Mouse (Mus musculus): ENCODE results near the gene Arhgap27.

DNA sequence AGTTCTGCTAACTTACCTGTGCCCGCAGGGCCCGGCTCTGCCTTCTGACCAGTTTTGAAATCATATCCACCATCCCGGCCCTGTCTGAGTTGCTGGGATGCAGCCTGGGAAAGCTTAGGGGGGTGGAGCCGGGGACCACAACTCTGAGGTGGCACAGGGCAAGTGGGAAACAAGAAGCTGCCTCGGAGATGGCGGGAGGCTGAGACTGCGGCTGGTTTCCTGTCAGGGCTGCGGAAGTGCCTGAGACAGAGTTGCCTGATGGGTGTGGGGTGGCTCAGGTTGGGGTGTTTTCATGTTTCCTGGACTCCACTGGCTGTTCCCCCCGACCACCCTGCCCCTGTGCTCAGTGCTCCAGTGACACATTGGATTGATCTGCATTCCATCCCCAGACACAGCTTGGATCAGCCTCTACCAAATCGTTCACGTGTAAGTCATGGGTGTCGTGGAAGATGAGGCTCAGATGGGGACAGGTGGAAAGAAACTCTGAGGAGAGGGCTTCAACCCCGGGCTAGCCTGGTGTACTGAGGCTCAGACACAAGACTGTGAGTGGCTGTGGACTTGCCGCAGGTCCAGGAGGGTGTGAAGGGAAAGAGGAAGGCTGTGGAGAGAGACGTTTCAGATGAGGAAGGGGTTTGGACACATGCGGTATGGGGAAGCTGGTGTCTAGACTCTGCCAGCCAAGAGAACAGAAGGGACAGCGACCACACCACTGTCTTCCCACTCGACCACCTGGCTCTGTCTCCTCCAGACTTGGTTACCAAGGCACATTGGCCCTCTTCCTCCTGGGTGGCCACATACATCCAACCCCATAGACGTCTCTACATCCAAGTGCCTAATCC lies 18.8 kb downstream of the Arhgap27 start:
- TF ChIP-seq CTCF (IDR thresholded peaks at IDR 0.05; ENCODE audit: extremely low read depth, insufficient read length, insufficient replicate concordance, low read depth, low read length) (no peak), POLR2A (IDR thresholded peaks at IDR 0.05; ENCODE audit: low read depth, low read length) (peak; percentile 26; the same call in 1 of the 2 replicates)

Data from small intestine, adult 2 months (tissue).